Mouse (Mus musculus) B cell, adult 62 days (primary cell): Measurements from ENCODE around the gene Spata45. TPM values are rescaled to one million over a fixed set of nuclear protein-coding genes. Genes with fewer than 3 reads are reported as not detected.

ENCODE experiments used
- total RNA-seq: library from RNA; stranded (reverse); gene quantifications from 4 replicates; pipeline ENCODE4 v1.2.4, GENCODE M21; 2023

Spata45 gene
- total RNA-seq = not detected in 4 replicates

GRCm38 (mm10) chr1:191036554-191037334 is at the start of gene Spata45:
TSS of gene Spata45 (plus strand) at chr1:191036639.

DNA sequence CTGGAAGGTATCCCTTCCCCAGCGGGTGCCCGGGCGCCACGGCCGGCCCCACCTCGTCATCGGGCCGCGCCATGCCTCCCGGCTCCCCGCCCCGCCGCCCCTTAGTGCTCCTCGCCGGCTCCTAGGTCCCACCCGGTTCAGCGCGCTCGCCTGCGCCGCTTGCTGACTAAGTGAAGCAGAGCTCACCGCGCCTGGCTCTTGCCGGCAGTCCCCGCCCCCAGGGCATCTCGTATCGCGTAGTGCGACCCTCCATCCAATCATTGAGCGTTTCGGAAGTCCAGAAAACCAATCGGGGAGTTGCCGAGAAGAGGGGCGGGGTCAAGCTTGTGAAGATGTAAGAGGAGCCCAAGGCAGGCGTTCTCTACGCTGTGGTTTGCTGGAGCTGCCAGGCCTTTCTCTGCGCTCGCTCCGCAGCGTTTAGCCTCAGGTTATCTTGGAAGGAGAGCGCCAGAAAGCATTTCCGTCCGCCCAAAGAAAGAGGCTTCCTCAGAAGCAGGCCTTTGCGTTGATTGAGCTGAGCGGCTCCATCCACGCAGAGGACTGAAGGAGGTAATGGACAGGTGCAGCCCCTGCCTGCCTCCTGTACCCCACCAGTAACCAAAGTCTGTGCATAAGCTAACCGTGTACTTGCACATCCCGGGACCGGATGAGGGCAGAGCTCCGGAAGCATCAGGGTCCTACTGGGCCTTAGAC is 10.3 kb upstream of the Spata45 start, which contains the start of gene Flvcr1:
Flvcr1 (minus strand) TSS at position 138 of the 693 bp plus-strand sequence.

GRCm38 (mm10) chr1:191062781-191063485 is 26.5 kb downstream of the Spata45 start, which contains the start of the genes Tatdn3 and Nsl1:
TSS of gene Tatdn3 (minus strand) at chr1:191062932.
TSS of gene Nsl1 (plus strand) at chr1:191063012.

Other genes starting within 250 kb of the Spata45 start
- gene Rps6kc1, start 124.9 kb upstream of the Spata45 start, total RNA-seq = 8.3 to 14.2 TPM (median 12.3 TPM) in 4 replicates
- gene Angel2, start 111.5 kb upstream of the Spata45 start, total RNA-seq = 71.9 to 87.4 TPM (median 81.2 TPM) in 4 replicates
- gene Vash2, start 57.3 kb upstream of the Spata45 start, total RNA-seq = 0.39 to 1.1 TPM (median 0.61 TPM) in 4 replicates
- gene Flvcr1, start 10.5 kb upstream of the Spata45 start, total RNA-seq = 15.9 to 23.1 TPM (median 21.0 TPM) in 4 replicates
- gene Tatdn3, start 26.3 kb downstream of the Spata45 start, total RNA-seq = 12.3 to 14.8 TPM (median 13.4 TPM) in 4 replicates
- 0.56 to 2.7 TPM (median 2.1 TPM) in 4 replicates for gene Nsl1, start 26.4 kb downstream of the Spata45 start, total RNA-seq
- 1.2 to 1.6 TPM in 2 of 4 replicates, not detected in the others for gene Batf3, start 61.2 kb downstream of the Spata45 start, total RNA-seq
- gene Fam71a, start 128.2 kb downstream of the Spata45 start, total RNA-seq = 0.51 to 0.95 TPM (median 0.66 TPM) in 3 of 4 replicates, not detected in the other
- gene Atf3, start 181.4 kb downstream of the Spata45 start, total RNA-seq = 118 to 134 TPM (median 129 TPM) in 4 replicates